Mouse (Mus musculus) hindbrain, postnatal 0 days (tissue): ENCODE measurements around the gene Hivep2. TPM values are rescaled to one million over a fixed set of nuclear protein-coding genes. Genes with fewer than 3 reads are reported as not detected.

Experiments used
- ATAC-seq: fragments of 200-750 bp; cut with Nextera tagmentation; 2 replicates; pipeline ENCODE4 v1.8.0; 2017; ENCODE audit warnings: mild to moderate bottlenecking, moderate TSS enrichment, moderate library complexity
- DNase-seq: peaks from one replicate; pipeline ENCODE4 v3.0.0-alpha.2; 2015; ENCODE audit warnings: low spot score
- H3K27ac ChIP-seq: fragments of 300-500 bp; sonication (generic); 2 replicates; pipeline ENCODE4 v1.5.1; 2014; ENCODE audit warnings: mild to moderate bottlenecking
- H3K27me3 ChIP-seq: fragments of 300-500 bp; sonication (generic); 2 replicates; pipeline ENCODE4 v1.6.1; 2014; ENCODE audit warnings: low read length, mixed read lengths; ENCODE audit not compliant: insufficient read depth
- H3K36me3 ChIP-seq: fragments of 300-500 bp; sonication (generic); 2 replicates; pipeline ENCODE4 v1.6.1; 2014; ENCODE audit warnings: low read length, mixed read lengths; ENCODE audit not compliant: insufficient read depth
- H3K4me1 ChIP-seq: fragments of 300-500 bp; sonication (generic); 2 replicates; pipeline ENCODE4 v1.6.1; 2014; ENCODE audit warnings: antibody characterized with exemption, low read length, mixed read lengths; ENCODE audit not compliant: insufficient read depth
- H3K4me2 ChIP-seq: fragments of 300-500 bp; sonication (generic); 2 replicates; pipeline ENCODE4 v1.6.1; 2014; ENCODE audit warnings: low read depth, mild to moderate bottlenecking, low read length, moderate library complexity, mixed read lengths
- H3K4me3 ChIP-seq: fragments of 300-500 bp; sonication (generic); 2 replicates; pipeline ENCODE4 v1.5.1; 2014; ENCODE audit warnings: low read length
- H3K9ac ChIP-seq: fragments of 300-500 bp; sonication (generic); replicated peaks from 2 replicates; pipeline ENCODE4 v1.6.1; 2014; ENCODE audit warnings: mild to moderate bottlenecking, low read length, moderate library complexity, mixed read lengths
- H3K9me3 ChIP-seq: fragments of 300-500 bp; sonication (generic); 2 replicates; pipeline ENCODE4 v1.6.1; 2016; ENCODE audit warnings: low read length, mixed read lengths
- CTCF ChIP-seq: IDR thresholded peaks from 2 replicates; pipeline ENCODE4 v1.5.1; 2016; ENCODE audit warnings: antibody characterized with exemption, control low read depth, low read depth
- WGBS: fragments of 180-500 bp; shearing (Covaris S2); extraction: QIAGEN DNeasy Blood & Tissue Kit; methylation state at CpG from one replicate; pipeline ENCODE4 v1.1.7; 2014; 5-methylcytosine and 5-hydroxymethylcytosine counted together
- polyA plus RNA-seq: library from polyadenylated mRNA; unstranded; fragments of >200 nt; fragmentation: Nextera tagmentation; extraction: Ambion mirVana; gene quantifications from 2 replicates; pipeline ENCODE4 v1.2.1, GENCODE M21; 2015
- total RNA-seq: library from RNA; depleted of rRNA; stranded (reverse); fragments of >200 nt; gene quantifications from 2 replicates; pipeline ENCODE4 v1.2.3, GENCODE M21; 2014

Gene Hivep2
- total and polyA plus RNA-seq, 2 experiments from 2014 or later: 13.6 to 43.5 TPM

- WGBS: under 1% methylated on average over 51 of the region's 54 CpGs
- Histone ChIP-seq H3K9me3 (no peaks in the 10 kb centered on the region), H3K4me3 (peak overlapping the region; percentile 95), H3K36me3 (no peaks in the 10 kb centered on the region), H3K4me1 (no peaks in the 10 kb centered on the region), H3K9ac (peak overlapping the region; percentile 91), H3K27ac (peak overlapping the region; percentile 99), H3K4me2 (peak overlapping the region; percentile 99), H3K27me3 (no peaks in the 10 kb centered on the region)
- ATAC-seq (peak; percentile 77), DNase-seq (peak; percentile 90)
- TF ChIP-seq CTCF: no peak
Observed at GRCm38 (mm10) chr10:13965316-13965973, 430 bp upstream of the Hivep2 start.

GRCm38 (mm10) chr10:13966830-13967450 is 1.1 kb downstream of the Hivep2 start:
- Histone ChIP-seq H3K4me2 (peak overlapping the region; percentile 99), H3K27ac (peak overlapping the region; percentile 99), H3K27me3 (no peaks in the 10 kb centered on the region), H3K4me1 (no peaks in the 10 kb centered on the region), H3K9ac (peak overlapping the region; percentile 91), H3K4me3 (peak overlapping the region; percentile 95), H3K9me3 (no peaks in the 10 kb centered on the region), H3K36me3 (no peaks in the 10 kb centered on the region)
- ATAC-seq (peak; percentile 70), DNase-seq (peak; percentile 82)
- under 1% methylated on average over 48 of the region's 66 CpGs for WGBS
- no peak for TF ChIP-seq CTCF

GRCm38 (mm10) chr10:13967451-13968233 is 1.8 kb downstream of the Hivep2 start:
- 0% methylated on average over 36 of the region's 36 CpGs for WGBS
- Histone ChIP-seq H3K4me1 (no peaks in the 10 kb centered on the region), H3K4me2 (peak overlapping the region; percentile 99), H3K4me3 (peak overlapping the region; percentile 95), H3K27me3 (no peaks in the 10 kb centered on the region), H3K36me3 (no peaks in the 10 kb centered on the region), H3K9ac (peak overlapping the region; percentile 91), H3K9me3 (no peaks in the 10 kb centered on the region), H3K27ac (peak overlapping the region; percentile 99)
- ATAC-seq (peak; percentile 77), DNase-seq (peak; percentile 87)
- no peak for TF ChIP-seq CTCF

GRCm38 (mm10) chr10:13968234-13968555 is 2.3 kb downstream of the Hivep2 start:
- ATAC-seq: no peak
- Histone ChIP-seq H3K27ac (peak overlapping the region; percentile 99), H3K27me3 (no peaks in the 10 kb centered on the region), H3K36me3 (no peaks in the 10 kb centered on the region), H3K4me1 (no peaks in the 10 kb centered on the region), H3K9ac (peak overlapping the region; percentile 91), H3K9me3 (no peaks in the 10 kb centered on the region), H3K4me3 (peak overlapping the region; percentile 95), H3K4me2 (peak overlapping the region; percentile 99)
- WGBS: 8% methylated on average over 5 of the region's 5 CpGs
- no peak for DNase-seq
- no peak for TF ChIP-seq CTCF

- Histone ChIP-seq H3K9ac (no peak overlapping the region), H3K4me3 (peak overlapping the region; percentile 8; the same call in 1 of the 2 replicates), H3K4me1 (no peaks in the 10 kb centered on the region), H3K9me3 (no peaks in the 10 kb centered on the region), H3K4me2 (peak overlapping the region; percentile 99), H3K27ac (no peak overlapping the region), H3K36me3 (no peaks in the 10 kb centered on the region), H3K27me3 (no peaks in the 10 kb centered on the region)
- DNase-seq (peak; percentile 72), ATAC-seq (no peak)
- 18% methylated on average over 8 of the region's 8 CpGs for WGBS
- peak; percentile 74 for TF ChIP-seq CTCF
Observed at GRCm38 (mm10) chr10:13968989-13969388, 3.1 kb downstream of the Hivep2 start.

- DNase-seq (no peak), ATAC-seq (no peak)
- H3K4me2 ChIP-seq: no peak overlapping the region
- no peak overlapping the region for H3K27ac ChIP-seq
- 79% methylated on average over 3 of the region's 3 CpGs for WGBS
- H3K4me1 ChIP-seq: no peaks in the 10 kb centered on the region
- H3K36me3 ChIP-seq: no peaks in the 10 kb centered on the region
- no peaks in the 10 kb centered on the region for H3K9me3 ChIP-seq
- H3K4me3 ChIP-seq: no peak overlapping the region
- no peak for TF ChIP-seq CTCF
- no peaks in the 10 kb centered on the region for H3K27me3 ChIP-seq
- H3K9ac ChIP-seq: no peak overlapping the region
Observed at GRCm38 (mm10) chr10:13970321-13970720, 4.4 kb downstream of the Hivep2 start.
